Comparison of ENCODE assay signal across 8 mouse cellular contexts in the genomic region with DNA sequence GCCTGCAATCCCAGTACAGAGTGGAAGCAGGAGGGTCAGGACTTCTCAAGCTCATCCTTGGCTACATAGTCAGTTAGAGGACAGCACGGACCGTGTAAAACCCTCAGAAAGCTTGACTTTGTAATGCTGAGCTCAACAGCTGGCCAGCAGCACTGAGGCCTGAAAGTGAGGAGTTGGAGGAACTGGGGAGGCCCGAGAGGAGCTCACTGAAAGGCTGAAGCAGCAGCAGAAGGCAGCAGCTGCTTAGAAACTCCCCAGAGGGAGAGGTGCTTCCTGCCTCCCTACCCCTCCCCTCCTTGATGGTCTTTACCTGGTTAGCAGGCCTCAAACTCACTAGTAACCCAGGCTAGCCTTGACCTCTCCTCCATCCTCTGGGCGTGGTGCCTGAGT. TPM values are rescaled to one million over a fixed set of nuclear protein-coding genes. Genes with fewer than 3 reads are reported as not detected.
A peak's percentile ranks its signal among the peaks of the same experiment; 100 is the strongest.
DNase-seq lines count a peak whose midpoint lies in the region; ATAC-seq and TF ChIP-seq lines count a peak whose summit lies in the region.

No protein-coding gene starts in this region.

- no peak for ATAC-seq in liver, embryonic 11.5 days (replicated peaks; ENCODE audit: low FRiP score)
- ATAC-seq in heart, postnatal 0 days (ENCODE audit: insufficient read depth, low read depth) = no peak

- no peak overlapping the region for H3K4me3 ChIP-seq in liver, adult 2 months (ENCODE audit: insufficient read depth, low read depth, low read length)
- no peak overlapping the region for H3K4me3 ChIP-seq in liver, embryonic 11.5 days (ENCODE audit: low read depth, low read length)
- no peak overlapping the region for H3K4me3 ChIP-seq in heart, postnatal 0 days (ENCODE audit: low read depth, low read length)

- H3K79me2 ChIP-seq in liver, adult 2 months (ENCODE audit: control insufficient read depth, insufficient read depth, low read length) = peaks cover 33% of the 10 kb centered on the region

- no peak for TF ChIP-seq EP300 in heart, postnatal 0 days (IDR thresholded peaks at IDR 0.05; ENCODE audit: low read depth)

- H3K9ac ChIP-seq in liver, adult 2 months (ENCODE audit: low read depth, low read length) = no peak overlapping the region
- H3K9ac ChIP-seq in liver, embryonic 11.5 days (ENCODE audit: low read depth, low read length) = no peak overlapping the region
- no peak overlapping the region for H3K9ac ChIP-seq in heart, postnatal 0 days (replicated peaks; ENCODE audit: low read depth, low read length)

- no peak overlapping the region for H3K4me2 ChIP-seq in liver, embryonic 11.5 days
- H3K4me2 ChIP-seq in heart, postnatal 0 days (ENCODE audit: low read depth, low read length) = no peak overlapping the region

- DNase-seq in liver, adult 2 months (ENCODE audit: extremely low read depth, low read depth, low spot score) = no peak
- DNase-seq in liver, embryonic 11.5 days (ENCODE audit: low spot score) = no peak
- peak; percentile 36 for DNase-seq in ZHBTc4 (ENCODE audit: low read depth, low spot score)
- no peak for DNase-seq in heart, postnatal 0 days (ENCODE audit: low spot score)
- peak; percentile 29 for DNase-seq in lung, postnatal 10 days
- no peak for DNase-seq in cerebellum, adult 11 months
- DNase-seq in left cerebral cortex, adult 18-20 months (ENCODE audit: low spot score in 2 of 2) = no peak
- DNase-seq in adrenal gland, adult 2 months = no peak

- H3K9me3 ChIP-seq in liver, embryonic 11.5 days (ENCODE audit: control insufficient read depth, low read length) = no peaks in the 10 kb centered on the region
- H3K9me3 ChIP-seq in heart, postnatal 0 days (replicated peaks; ENCODE audit: control insufficient read depth, low read length) = no peaks in the 10 kb centered on the region

- H3K4me1 ChIP-seq in liver, adult 2 months (ENCODE audit: control insufficient read depth, insufficient read depth, low read length) = peaks cover 12% of the 10 kb centered on the region
- peaks cover 12% of the 10 kb centered on the region for H3K4me1 ChIP-seq in liver, embryonic 11.5 days (replicated peaks; ENCODE audit: control insufficient read depth, insufficient read depth, low read length)
- H3K4me1 ChIP-seq in heart, postnatal 0 days (ENCODE audit: control insufficient read depth, insufficient read depth) = peaks cover 13% of the 10 kb centered on the region; the same call in 1 of the 2 replicates

- TF ChIP-seq CTCF in liver, adult 2 months (IDR thresholded peaks at IDR 0.05; ENCODE audit: low read depth, low read length) = no peak
- no peak for TF ChIP-seq CTCF in heart, postnatal 0 days (IDR thresholded peaks at IDR 0.05; ENCODE audit: low read depth)

- 0 out of 2 replicates have a peak overlapping the region, but pooled peaks have one; percentile 3 for H3K27ac ChIP-seq in liver, adult 2 months (replicated peaks; ENCODE audit: insufficient read depth, low read depth, low read length)
- H3K27ac ChIP-seq in liver, embryonic 11.5 days (ENCODE audit: low read depth, low read length) = no peak overlapping the region
- peak overlapping the region; percentile 52 for H3K27ac ChIP-seq in heart, postnatal 0 days (ENCODE audit: low read depth)

- TF ChIP-seq POLR2A in liver, adult 2 months (IDR thresholded peaks at IDR 0.05; ENCODE audit: extremely low read depth, insufficient read depth, low read length) = no peak

- H3K27me3 ChIP-seq in liver, adult 2 months (ENCODE audit: control insufficient read depth, insufficient read depth, low read length) = no peaks in the 10 kb centered on the region
- no peaks in the 10 kb centered on the region for H3K27me3 ChIP-seq in liver, embryonic 11.5 days (replicated peaks; ENCODE audit: control insufficient read depth, insufficient read depth, low read length)
- H3K27me3 ChIP-seq in heart, postnatal 0 days (ENCODE audit: control insufficient read depth, insufficient read depth, low read length) = no peaks in the 10 kb centered on the region

- no peaks in the 10 kb centered on the region for H3K36me3 ChIP-seq in liver, adult 2 months (ENCODE audit: control insufficient read depth, insufficient read depth, low read length)
- no peaks in the 10 kb centered on the region for H3K36me3 ChIP-seq in liver, embryonic 11.5 days (ENCODE audit: control insufficient read depth, insufficient read depth, low read length)
- H3K36me3 ChIP-seq in heart, postnatal 0 days (replicated peaks; ENCODE audit: control insufficient read depth, insufficient read depth, low read length) = no peaks in the 10 kb centered on the region

- 26% methylated on average over 4 of the region's 4 CpGs for whole genome bisulfite sequencing in liver, adult 2 months
- 53% methylated on average over 4 of the region's 4 CpGs for WGBS in liver, embryonic 11.5 days
- 42% methylated on average over 4 of the region's 4 CpGs for WGBS in heart, postnatal 0 days

RNA-seq across cellular contexts. Expression of a gene that starts 4.5 kb away (rescaled TPM):
- total RNA-seq in liver, adult 2 months (2014; rRNA removed) = 11.3 and 11.6 TPM in 2 replicates
- polyA plus RNA-seq in liver, adult 2 months (2012; rRNA removed) = 4.4 and 4.9 TPM in 2 replicates
- polyA plus RNA-seq in liver, embryonic 11.5 days (2014; fragmentation: Nextera tagmentation; extraction: Ambion mirVana) = 20.2 and 21.3 TPM in 2 replicates
- 26.1 and 39.3 TPM in 2 replicates for total RNA-seq in heart, postnatal 0 days (2014; rRNA removed; ENCODE audit: low replicate concordance)
- 8.7 and 9.0 TPM in 2 replicates for polyA plus RNA-seq in heart, postnatal 0 days (2015; fragmentation: Nextera tagmentation; extraction: Ambion mirVana)
- total RNA-seq in left cerebral cortex, adult 18-20 months (2021) = 10 to 100 TPM; 64.8 to 66.3 TPM
- total RNA-seq in adrenal gland, adult 2 months (2021) = 10 to 100 TPM; 47.5 to 47.8 TPM
- polyA plus RNA-seq in adrenal gland, adult 2 months (2012; rRNA removed) = 8.4 and 8.5 TPM in 2 replicates

RNA-seq across cellular contexts. Expression of a gene that starts 30.8 kb away (rescaled TPM):
- 13.3 and 14.3 TPM in 2 replicates for total RNA-seq in liver, adult 2 months (2014; rRNA removed)
- polyA plus RNA-seq in liver, adult 2 months (2012; rRNA removed) = 6.7 and 9.8 TPM in 2 replicates
- 4.3 and 5.6 TPM in 2 replicates for polyA plus RNA-seq in liver, embryonic 11.5 days (2014; fragmentation: Nextera tagmentation; extraction: Ambion mirVana)
- total RNA-seq in heart, postnatal 0 days (2014; rRNA removed; ENCODE audit: low replicate concordance) = 10.3 and 14.5 TPM in 2 replicates
- 3.3 and 3.6 TPM in 2 replicates for polyA plus RNA-seq in heart, postnatal 0 days (2015; fragmentation: Nextera tagmentation; extraction: Ambion mirVana)
- 10 to 100 TPM; 36.5 to 37.4 TPM for total RNA-seq in left cerebral cortex, adult 18-20 months (2021)
- total RNA-seq in adrenal gland, adult 2 months (2021) = 10 to 100 TPM; 26.8 to 41.5 TPM
- polyA plus RNA-seq in adrenal gland, adult 2 months (2012; rRNA removed) = 24.8 and 32.1 TPM in 2 replicates

Comparison
In these comparisons a context has a peak if more than half of its experiments do, and no peak if none do; other contexts are left out.
1. DNase-seq: peak in ZHBTc4 (single experiment) and lung, postnatal 10 days (single experiment); none in liver, adult 2 months (single experiment), liver, embryonic 11.5 days (single experiment), heart, postnatal 0 days (single experiment), cerebellum, adult 11 months (single experiment), left cerebral cortex, adult 18-20 months (0 of 2) and adrenal gland, adult 2 months (single experiment).